Mouse (Mus musculus) c-Kit-negative CD71-positive TER-119-positive erythroid progenitor cells, embryonic 14.5 days (primary cell): ENCODE data around the gene Nt5c3b.

ENCODE experiments used
- DNase-seq: peaks from one replicate; pipeline ENCODE4 v3.0.0-alpha.2; 2013; ENCODE audit warnings: low read depth, low spot score

Gene Nt5c3b

GRCm38 (mm10) chr11:100441797-100442196, at the start of gene Nt5c3b, which contains the start of gene Klhl10:
Gene Nt5c3b, minus strand, starts transcription at chr11:100441808.
Gene Klhl10, plus strand, starts transcription at chr11:100441917.
- no peak for DNase-seq

GRCm38 (mm10) chr11:100490951-100491350, 49.3 kb upstream of the Nt5c3b start:
- no peak for DNase-seq

DNA sequence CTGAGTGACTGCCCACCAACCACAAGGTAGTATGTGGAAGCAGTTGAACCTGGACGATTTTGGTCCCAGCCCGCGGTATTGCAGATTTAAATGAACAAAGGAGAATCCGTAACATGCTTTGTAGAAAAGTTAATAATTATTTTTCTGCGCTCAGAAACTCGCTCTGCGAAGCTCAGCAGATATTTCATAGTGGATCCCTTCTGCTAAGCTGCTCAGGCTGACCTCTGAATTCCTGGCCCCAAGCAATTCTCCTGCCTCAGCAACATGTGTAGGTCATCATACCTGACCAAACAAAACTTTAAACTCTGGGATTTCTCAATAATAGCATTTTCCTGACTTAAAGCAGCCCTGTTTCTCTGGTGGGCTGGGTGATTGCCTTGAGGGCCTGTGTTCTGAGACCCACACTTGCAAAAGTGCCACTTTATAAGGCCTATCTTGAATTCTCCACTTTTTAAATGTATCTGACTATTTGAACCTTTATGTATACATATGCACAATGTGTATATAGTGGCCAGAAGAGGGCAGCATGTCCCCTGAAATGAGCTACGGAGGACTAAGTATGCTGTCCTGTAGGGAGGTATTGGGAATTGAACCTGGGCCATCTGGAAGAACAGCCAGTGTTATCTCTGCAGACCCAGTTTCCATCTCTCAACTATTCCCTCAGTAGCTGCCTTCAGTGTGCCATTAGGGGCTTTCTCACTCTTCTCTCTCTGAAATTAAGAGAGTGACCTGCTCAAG, 44.4 kb upstream of the Nt5c3b start:
- DNase-seq: peak; percentile 15

DNA sequence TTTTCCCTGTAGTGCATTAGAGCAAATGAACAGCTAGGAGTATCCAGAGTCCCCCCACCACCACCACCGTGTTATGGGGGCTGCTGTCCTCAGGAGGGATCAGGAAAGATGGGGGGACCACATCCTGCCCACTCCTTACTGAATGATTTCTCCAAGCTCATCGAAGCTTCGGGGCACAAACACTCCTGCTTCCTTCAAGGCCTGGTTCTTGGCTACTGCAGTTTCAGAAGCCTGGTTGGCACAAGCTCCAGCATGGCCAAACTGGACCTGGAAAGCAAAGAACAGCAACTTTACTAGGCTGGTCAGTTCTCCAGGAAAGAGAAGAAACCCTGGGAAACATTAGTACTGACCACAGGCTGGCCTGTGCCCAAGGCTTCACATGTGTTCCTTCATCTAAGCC, 42.9 kb upstream of the Nt5c3b start:
- DNase-seq: no peak

GRCm38 (mm10) chr11:100479152-100479551, 37.5 kb upstream of the Nt5c3b start:
- DNase-seq: no peak

DNA sequence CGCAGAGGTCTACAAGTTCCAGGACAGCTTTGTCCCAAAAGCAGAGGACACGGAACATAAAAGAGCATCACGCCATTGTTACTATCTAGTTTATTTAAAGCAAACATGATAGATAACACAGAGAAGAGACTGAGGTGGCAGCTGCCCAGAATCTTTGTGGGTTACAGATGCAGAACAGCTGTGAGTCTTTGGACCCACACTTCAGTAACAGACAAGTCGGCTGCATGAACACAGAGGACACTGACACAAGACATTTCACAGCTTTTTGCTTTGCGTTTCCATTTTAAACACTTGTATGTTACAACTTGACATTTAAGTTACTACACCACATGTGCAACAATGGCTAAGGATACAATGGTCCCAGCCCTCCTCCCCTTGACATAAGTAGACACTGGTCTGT, 34.7 kb upstream of the Nt5c3b start:
- DNase-seq: no peak

GRCm38 (mm10) chr11:100472935-100473295, 31.3 kb upstream of the Nt5c3b start:
- no peak for DNase-seq

GRCm38 (mm10) chr11:100472197-100472934, 30.8 kb upstream of the Nt5c3b start, which contains the start of gene Klhl11:
Gene Klhl11, minus strand, starts transcription at chr11:100472741.
- peak; percentile 92 for DNase-seq

DNA sequence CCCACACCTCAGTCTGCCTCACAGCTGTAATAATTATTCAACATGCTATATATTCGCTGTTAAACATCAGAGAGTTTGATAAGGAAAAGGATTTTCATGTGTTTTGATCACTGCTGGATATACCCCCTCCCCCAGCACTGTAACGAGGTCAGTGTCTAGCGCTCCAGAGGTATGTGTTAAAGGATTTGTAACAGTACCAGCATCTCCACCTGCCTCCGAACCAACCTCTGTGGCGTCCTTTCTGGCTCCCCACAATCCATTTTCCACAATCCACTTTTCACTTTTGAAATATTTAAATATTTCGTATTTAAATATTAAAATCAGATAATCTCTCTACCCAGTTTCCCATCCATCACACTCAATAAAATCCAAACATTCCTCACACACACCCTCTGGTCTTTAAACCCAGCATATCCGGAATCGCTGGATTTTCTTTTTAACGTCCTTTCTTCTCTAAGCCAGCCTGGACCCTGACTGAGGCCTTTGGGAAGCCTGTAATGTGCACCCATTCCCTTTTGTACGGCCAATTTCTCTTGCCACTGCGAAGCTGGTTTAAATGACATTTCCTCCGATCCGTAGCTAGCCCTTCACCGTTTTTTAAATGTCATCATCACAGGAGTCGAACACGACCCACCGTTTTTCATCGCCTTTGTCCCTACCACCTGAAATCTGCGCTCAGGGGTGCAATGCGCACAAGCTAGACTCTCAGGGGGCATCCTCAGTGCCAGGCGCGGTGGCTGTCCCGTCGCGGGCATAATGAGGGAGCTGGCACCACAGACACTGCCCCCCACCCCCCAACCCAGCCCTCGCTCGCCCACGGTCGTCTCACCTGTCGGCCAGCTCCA, 30.0 kb upstream of the Nt5c3b start:
- DNase-seq: peak; percentile 11

GRCm38 (mm10) chr11:100465833-100466232, 24.2 kb upstream of the Nt5c3b start:
- no peak for DNase-seq

DNA sequence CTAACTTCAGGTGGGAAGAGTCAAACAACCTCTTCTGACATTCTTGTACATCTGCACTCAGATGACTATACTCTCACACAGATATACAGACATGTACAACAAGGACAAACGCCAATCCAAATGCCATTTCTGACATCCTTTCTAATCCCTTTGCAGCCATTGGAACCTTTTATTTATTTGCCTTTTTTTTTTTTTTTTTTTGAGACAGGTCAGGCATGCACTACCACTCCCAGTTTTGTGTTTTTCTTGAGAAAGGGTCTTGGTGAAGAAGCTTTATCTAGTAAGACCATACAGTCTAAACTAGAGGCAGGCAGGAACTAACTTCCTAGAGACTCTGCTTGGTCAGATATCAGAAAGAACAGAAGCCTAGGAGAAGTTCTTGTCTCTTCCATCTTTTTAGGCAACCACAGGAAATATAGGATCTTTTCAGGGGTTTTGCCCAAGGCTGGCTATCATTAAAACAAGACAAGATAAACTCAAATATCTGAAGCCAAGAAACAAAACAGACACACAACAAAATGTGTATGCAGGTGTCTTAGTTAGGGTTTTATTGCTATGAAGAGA, 23.7 kb upstream of the Nt5c3b start:
- DNase-seq: no peak

DNA sequence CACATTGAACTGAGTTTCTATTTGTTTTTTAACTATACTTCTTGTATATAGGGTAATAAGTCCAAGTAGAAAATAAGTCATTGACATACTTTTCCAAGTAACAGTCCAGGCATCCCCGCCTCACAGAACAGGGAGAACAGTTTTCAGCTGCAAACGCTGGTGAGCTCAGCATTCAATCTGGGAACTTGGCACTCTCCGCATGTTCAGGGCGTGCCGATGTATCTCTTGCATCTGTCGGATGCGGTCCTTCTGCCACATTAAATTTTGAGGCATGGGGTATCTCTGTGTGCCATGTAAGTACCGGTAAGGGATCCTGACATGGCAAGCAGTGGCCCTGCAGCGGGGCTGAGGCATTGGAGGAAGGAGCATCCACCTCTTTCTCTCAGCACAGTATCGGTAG, 21.1 kb upstream of the Nt5c3b start:
- DNase-seq: no peak

GRCm38 (mm10) chr11:100457711-100458110, 16.1 kb upstream of the Nt5c3b start:
- DNase-seq: no peak

GRCm38 (mm10) chr11:100457247-100457646, 15.6 kb upstream of the Nt5c3b start:
- no peak for DNase-seq

DNA sequence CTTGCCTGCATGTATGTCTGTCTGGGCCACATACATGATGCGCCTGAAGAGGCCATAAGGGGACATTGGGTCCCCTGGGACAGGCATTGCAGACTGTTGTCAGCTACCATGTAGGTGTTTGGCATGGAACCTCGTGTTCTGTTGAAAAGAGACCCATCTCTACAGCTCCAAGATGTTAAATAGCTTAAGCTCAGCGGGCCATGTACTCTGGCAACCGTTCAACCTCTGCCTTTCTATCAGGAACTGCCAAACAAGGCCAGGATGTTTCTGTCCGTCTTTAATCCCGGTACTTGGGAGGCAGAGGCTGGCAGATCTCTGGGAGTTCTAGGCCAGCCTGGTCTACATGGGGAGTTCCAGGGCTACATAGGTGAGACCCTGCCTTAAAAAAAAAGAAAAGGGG, 1.0 kb upstream of the Nt5c3b start:
- DNase-seq: no peak

GRCm38 (mm10) chr11:100440691-100441522, 701 bp downstream of the Nt5c3b start:
- peak; percentile 38 for DNase-seq

- no peak for DNase-seq
These were observed 3.7 kb downstream of the Nt5c3b start for GRCm38 (mm10) chr11:100437901-100438300.

DNA sequence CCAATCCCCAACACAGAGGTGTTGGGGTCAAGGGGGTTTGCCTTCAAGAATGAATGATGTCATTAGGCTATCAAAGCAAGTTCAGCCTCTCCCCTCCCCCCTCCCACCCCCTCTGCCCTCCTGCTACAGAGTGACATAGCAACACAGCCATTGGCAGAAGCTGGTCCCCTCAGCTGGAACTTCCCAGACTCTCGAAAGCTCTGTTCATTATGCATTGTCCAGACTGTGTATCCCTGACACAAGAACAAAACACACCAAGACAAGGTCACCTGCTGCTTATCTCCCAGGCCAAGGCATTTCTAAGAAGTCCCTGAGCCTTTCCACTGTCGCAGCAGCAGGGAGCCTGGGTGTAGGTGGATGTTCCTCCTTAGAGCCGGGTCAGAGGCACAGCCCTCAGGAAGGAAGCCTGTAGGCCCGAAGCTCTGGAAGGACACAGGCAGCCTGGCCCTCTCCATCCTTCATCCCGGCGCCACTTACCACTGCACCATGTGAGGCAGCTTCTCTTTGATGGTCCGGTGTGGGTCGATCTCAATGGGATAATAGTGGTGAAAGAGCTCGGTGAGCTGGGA, 5.8 kb downstream of the Nt5c3b start:
- no peak for DNase-seq

DNA sequence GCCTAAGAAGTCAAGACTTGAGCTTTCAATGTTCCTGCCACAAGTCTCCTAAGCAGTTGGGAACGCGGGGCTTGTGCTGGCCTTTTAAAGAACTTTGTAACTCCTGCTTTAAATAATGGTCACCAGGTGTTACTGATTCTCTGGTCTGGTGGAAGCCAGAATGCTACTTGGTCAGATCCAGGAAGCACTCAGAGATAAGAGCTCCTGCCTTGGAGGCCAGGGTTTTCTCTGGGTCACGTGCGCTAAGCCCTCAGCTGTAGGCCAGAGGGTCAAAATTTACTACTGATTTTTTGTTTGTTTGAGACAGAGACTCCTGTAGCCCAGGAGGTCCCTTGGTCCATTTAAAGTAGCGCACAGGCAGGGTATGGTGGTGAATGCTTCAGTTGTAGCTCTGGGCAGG, 9.6 kb downstream of the Nt5c3b start:
- no peak for DNase-seq

DNA sequence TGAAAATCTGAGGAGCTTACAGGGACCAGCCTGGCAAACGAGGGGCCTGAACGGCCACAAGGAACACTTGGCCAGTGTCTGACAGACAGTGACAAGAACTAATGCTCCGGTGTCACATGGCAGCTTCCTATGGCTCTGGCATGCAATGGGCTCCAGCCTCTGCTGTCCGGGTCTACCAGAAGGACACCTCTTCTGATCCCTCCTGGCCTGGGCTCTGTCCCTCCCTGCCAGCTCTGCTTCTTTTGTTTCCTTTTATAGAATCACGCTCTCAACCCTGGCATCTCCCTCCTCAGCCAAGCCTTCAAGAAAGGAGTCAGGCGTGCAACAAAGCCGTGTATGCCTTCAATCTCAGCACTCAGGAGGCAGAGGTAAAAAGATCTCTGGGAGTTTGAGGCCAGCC, 11.6 kb downstream of the Nt5c3b start:
- no peak for DNase-seq
